Mouse (Mus musculus) hindbrain, embryonic 14.5 days (tissue): Measurements from ENCODE around the gene Btbd9. TPM values are rescaled to one million over a fixed set of nuclear protein-coding genes. Genes with fewer than 3 reads are reported as not detected.
A peak's percentile ranks its signal among the peaks of the same experiment; 100 is the strongest.

Experiments
- ATAC-seq: fragments of 200-750 bp; cut with Nextera tagmentation; 2 replicates; pipeline ENCODE4 v1.8.0; 2017; ENCODE audit warnings: moderate number of reproducible peaks, mild to moderate bottlenecking, moderate TSS enrichment, moderate library complexity; ENCODE audit not compliant: low FRiP score
- DNase-seq: peaks from one replicate; pipeline ENCODE4 v3.0.0-alpha.2; 2015; ENCODE audit warnings: low spot score
- H3K27ac ChIP-seq: fragments of 300-500 bp; sonication (generic); 2 replicates; pipeline ENCODE4 v1.5.1; 2014; ENCODE audit warnings: mild to moderate bottlenecking, moderate library complexity
- H3K27me3 ChIP-seq: fragments of 300-500 bp; sonication (generic); 2 replicates; pipeline ENCODE4 v1.6.1; 2014; ENCODE audit warnings: mild to moderate bottlenecking, low read length, mixed read lengths; ENCODE audit not compliant: control insufficient read depth, insufficient read depth
- H3K36me3 ChIP-seq: fragments of 300-500 bp; sonication (generic); replicated peaks from 2 replicates; pipeline ENCODE4 v1.6.1; 2014; ENCODE audit not compliant: control insufficient read depth, insufficient read depth
- H3K4me1 ChIP-seq: fragments of 300-500 bp; sonication (generic); replicated peaks from 2 replicates; pipeline ENCODE4 v1.6.1; 2014; ENCODE audit warnings: antibody characterized with exemption, low read length, mixed read lengths; ENCODE audit not compliant: control insufficient read depth, insufficient read depth
- H3K4me2 ChIP-seq: fragments of 300-500 bp; sonication (generic); replicated peaks from 2 replicates; pipeline ENCODE4 v1.6.1; 2014; ENCODE audit warnings: mild to moderate bottlenecking, moderate library complexity
- H3K4me3 ChIP-seq: fragments of 300-500 bp; sonication (generic); replicated peaks from 2 replicates; pipeline ENCODE4 v1.5.1; 2014; ENCODE audit warnings: mild to moderate bottlenecking, low read length
- H3K9ac ChIP-seq: fragments of 300-500 bp; sonication (generic); 2 replicates; pipeline ENCODE4 v1.6.1; 2014
- H3K9me3 ChIP-seq: fragments of 300-500 bp; sonication (generic); 2 replicates; pipeline ENCODE4 v1.6.1; 2016; ENCODE audit warnings: low read length; ENCODE audit not compliant: control insufficient read depth
- WGBS: fragments of 180-500 bp; shearing (Covaris S2); extraction: QIAGEN DNeasy Blood & Tissue Kit; methylation state at CpG from one replicate; pipeline ENCODE4 v1.1.7; 2014; 5-methylcytosine and 5-hydroxymethylcytosine counted together
- polyA plus RNA-seq: library from polyadenylated mRNA; unstranded; fragments of >200 nt; fragmentation: Nextera tagmentation; extraction: Ambion mirVana; gene quantifications from 2 replicates; pipeline ENCODE4 v1.2.1, GENCODE M21; 2014

Btbd9 gene
- polyA plus RNA-seq, 1 experiment from 2014 or later, result 126 TPM

- Histone ChIP-seq H3K9ac (no peak overlapping the region), H3K4me3 (no peak overlapping the region), H3K4me1 (peaks cover 39% of the 10 kb centered on the region), H3K27me3 (no peaks in the 10 kb centered on the region), H3K36me3 (no peaks in the 10 kb centered on the region), H3K4me2 (no peak overlapping the region), H3K27ac (no peak overlapping the region), H3K9me3 (no peaks in the 10 kb centered on the region)
- ATAC-seq, result no peak
- DNase-seq, result no peak
- WGBS, result 79% methylated on average over 10 of the region's 10 CpGs
Observed at GRCm38 (mm10) chr17:30228439-30229215, 347.7 kb downstream of the Btbd9 start.

- 23% methylated on average over 5 of the region's 5 CpGs for WGBS
- ATAC-seq (0 out of 2 replicates have a peak, but pooled peaks have one; percentile 22), DNase-seq (no peak)
- H3K4me2 ChIP-seq, result no peak overlapping the region
- H3K4me3 ChIP-seq, result no peak overlapping the region
- no peaks in the 10 kb centered on the region for H3K27me3 ChIP-seq
- no peak overlapping the region for H3K27ac ChIP-seq
- no peaks in the 10 kb centered on the region for H3K36me3 ChIP-seq
- peaks cover 42% of the 10 kb centered on the region for H3K4me1 ChIP-seq
- H3K9ac ChIP-seq, result 0 out of 2 replicates have a peak overlapping the region, but pooled peaks have one; percentile 22
- H3K9me3 ChIP-seq, result no peaks in the 10 kb centered on the region
Observed at GRCm38 (mm10) chr17:30225030-30225740, 351.1 kb downstream of the Btbd9 start.

- no peak overlapping the region for H3K27ac ChIP-seq
- H3K9me3 ChIP-seq, result no peaks in the 10 kb centered on the region
- peaks cover 26% of the 10 kb centered on the region for H3K4me1 ChIP-seq
- WGBS, result 55% methylated on average over 12 of the region's 12 CpGs
- no peak overlapping the region for H3K4me2 ChIP-seq
- ATAC-seq, result no peak
- no peak overlapping the region for H3K4me3 ChIP-seq
- no peak overlapping the region for H3K9ac ChIP-seq
- DNase-seq, result no peak
- H3K36me3 ChIP-seq, result peaks cover 17% of the 10 kb centered on the region
- H3K27me3 ChIP-seq, result no peaks in the 10 kb centered on the region
Observed at GRCm38 (mm10) chr17:30222837-30223236, 353.5 kb downstream of the Btbd9 start.

GRCm38 (mm10) chr17:30222361-30222760 is 353.9 kb downstream of the Btbd9 start:
- no peak overlapping the region for H3K4me3 ChIP-seq
- no peak overlapping the region for H3K27ac ChIP-seq
- H3K27me3 ChIP-seq, result no peaks in the 10 kb centered on the region
- 75% methylated on average over 11 of the region's 11 CpGs for WGBS
- H3K36me3 ChIP-seq, result peaks cover 18% of the 10 kb centered on the region
- no peak for ATAC-seq
- H3K9me3 ChIP-seq, result no peaks in the 10 kb centered on the region
- H3K4me1 ChIP-seq, result peaks cover 26% of the 10 kb centered on the region
- H3K9ac ChIP-seq, result no peak overlapping the region
- DNase-seq, result no peak
- H3K4me2 ChIP-seq, result no peak overlapping the region

- H3K4me1 ChIP-seq, result peaks cover 26% of the 10 kb centered on the region
- WGBS, result 75% methylated on average over 14 of the region's 14 CpGs
- 0 out of 2 replicates have a peak overlapping the region, but pooled peaks have one; percentile 6 for H3K9ac ChIP-seq
Observed at GRCm38 (mm10) chr17:30221677-30222076, 354.6 kb downstream of the Btbd9 start.

GRCm38 (mm10) chr17:30215741-30216140 is 360.5 kb downstream of the Btbd9 start:
- ATAC-seq (no peak), DNase-seq (no peak)
- Histone ChIP-seq H3K36me3 (peaks cover 21% of the 10 kb centered on the region), H3K9me3 (no peaks in the 10 kb centered on the region), H3K9ac (no peak overlapping the region), H3K4me2 (no peak overlapping the region), H3K4me3 (no peak overlapping the region), H3K27me3 (no peaks in the 10 kb centered on the region), H3K4me1 (0 out of 2 replicates have a peak, but pooled peaks cover 5% of the 10 kb centered on the region), H3K27ac (no peak overlapping the region)
- 80% methylated on average over 4 of the region's 4 CpGs for WGBS

More at GRCm38 (mm10) chr17:30221677-30222076, 354.6 kb downstream of the Btbd9 start:
- Histone ChIP-seq H3K27ac (no peak overlapping the region), H3K9me3 (no peaks in the 10 kb centered on the region), H3K27me3 (no peaks in the 10 kb centered on the region), H3K4me2 (no peak overlapping the region), H3K36me3 (peaks cover 18% of the 10 kb centered on the region), H3K4me3 (no peak overlapping the region)
- DNase-seq (no peak), ATAC-seq (no peak)

GRCm38 (mm10) chr17:30214393-30214792 is 361.9 kb downstream of the Btbd9 start:
- no peak for ATAC-seq
- Histone ChIP-seq H3K27me3 (no peaks in the 10 kb centered on the region), H3K4me1 (0 out of 2 replicates have a peak, but pooled peaks cover 5% of the 10 kb centered on the region), H3K4me3 (no peak overlapping the region), H3K36me3 (peaks cover 17% of the 10 kb centered on the region), H3K27ac (no peak overlapping the region), H3K9ac (no peak overlapping the region), H3K9me3 (no peaks in the 10 kb centered on the region), H3K4me2 (no peak overlapping the region)
- 94% methylated on average over 6 of the region's 6 CpGs for WGBS
- no peak for DNase-seq

- H3K27me3 ChIP-seq, result no peaks in the 10 kb centered on the region
- no peak overlapping the region for H3K4me3 ChIP-seq
- no peaks in the 10 kb centered on the region for H3K9me3 ChIP-seq
- 92% methylated on average over 5 of the region's 5 CpGs for WGBS
- DNase-seq (no peak), ATAC-seq (no peak)
- H3K9ac ChIP-seq, result no peak overlapping the region
- no peak overlapping the region for H3K27ac ChIP-seq
- H3K4me1 ChIP-seq, result 0 out of 2 replicates have a peak, but pooled peaks cover 5% of the 10 kb centered on the region
- H3K36me3 ChIP-seq, result peaks cover 22% of the 10 kb centered on the region
- H3K4me2 ChIP-seq, result no peak overlapping the region
Observed at GRCm38 (mm10) chr17:30213371-30213770, 362.9 kb downstream of the Btbd9 start.

GRCm38 (mm10) chr17:30212647-30213046 is 363.6 kb downstream of the Btbd9 start:
- no peaks in the 10 kb centered on the region for H3K27me3 ChIP-seq
- H3K9ac ChIP-seq, result no peak overlapping the region
- 71% methylated on average over 12 of the region's 12 CpGs for WGBS
- no peak overlapping the region for H3K4me2 ChIP-seq
- no peaks in the 10 kb centered on the region for H3K9me3 ChIP-seq
- ATAC-seq (no peak), DNase-seq (no peak)
- H3K4me3 ChIP-seq, result no peak overlapping the region
- H3K36me3 ChIP-seq, result peaks cover 19% of the 10 kb centered on the region
- peak overlapping the region; percentile 4; the same call in 1 of the 2 replicates for H3K27ac ChIP-seq
- H3K4me1 ChIP-seq, result 0 out of 2 replicates have a peak, but pooled peaks cover 5% of the 10 kb centered on the region
